Mouse (Mus musculus) thymus, postnatal 0 days (tissue): Measurements from ENCODE around the gene Irgc1. TPM values are rescaled to one million over a fixed set of nuclear protein-coding genes. Genes with fewer than 3 reads are reported as not detected.
"Not testable (repeated sequence)": the region's sequence is repeated elsewhere in the genome, so short reads cannot be mapped to it uniquely, and the experiment has no call there.

Experiments used
- DNase-seq: peaks from one replicate; pipeline ENCODE4 v3.0.0-alpha.2; 2015; ENCODE audit warnings: low spot score
- polyA plus RNA-seq: library from polyadenylated mRNA; unstranded; fragments of >200 nt; fragmentation: Nextera tagmentation; extraction: Ambion mirVana; gene quantifications from 2 replicates; pipeline ENCODE4 v1.2.1, GENCODE M21; 2015

Irgc1 gene
- polyA plus RNA-seq, 1 experiment from 2014 or later, result 0.22 TPM

GRCm38 (mm10) chr7:24400489-24400888 is 51.6 kb downstream of the Irgc1 start:
- not testable (repeated sequence) for DNase-seq

- DNase-seq, result no peak
Observed at GRCm38 (mm10) chr7:24400082-24400452, 52.0 kb downstream of the Irgc1 start.

- DNase-seq, result peak; percentile 100
Observed at GRCm38 (mm10) chr7:24399256-24400081, 52.6 kb downstream of the Irgc1 start, which contains the start of gene Smg9. TSS of gene Smg9 (plus strand) at chr7:24399619.

GRCm38 (mm10) chr7:24398364-24398913 is 53.7 kb downstream of the Irgc1 start:
- DNase-seq, result no peak

GRCm38 (mm10) chr7:24396832-24397231 is 55.3 kb downstream of the Irgc1 start:
- DNase-seq, result no peak

- DNase-seq, result peak; percentile 84
Observed at GRCm38 (mm10) chr7:24394475-24395161, 57.5 kb downstream of the Irgc1 start.

- no peak for DNase-seq
Observed at GRCm38 (mm10) chr7:24394054-24394453, 58.0 kb downstream of the Irgc1 start.

- no peak for DNase-seq
Observed at GRCm38 (mm10) chr7:24391687-24392086, 60.4 kb downstream of the Irgc1 start.

GRCm38 (mm10) chr7:24391077-24391476 is 61.0 kb downstream of the Irgc1 start:
- no peak for DNase-seq

- no peak for DNase-seq
Observed at GRCm38 (mm10) chr7:24390512-24390911, 61.6 kb downstream of the Irgc1 start.

GRCm38 (mm10) chr7:24389516-24390187 is 62.4 kb downstream of the Irgc1 start:
- no peak for DNase-seq

GRCm38 (mm10) chr7:24387059-24387556 is 65.0 kb downstream of the Irgc1 start:
- no peak for DNase-seq

- DNase-seq, result peak; percentile 81
Observed at GRCm38 (mm10) chr7:24384827-24385226, 67.3 kb downstream of the Irgc1 start.

- no peak for DNase-seq
Observed at GRCm38 (mm10) chr7:24384070-24384469, 68.0 kb downstream of the Irgc1 start.

- DNase-seq, result no peak
Observed at GRCm38 (mm10) chr7:24382730-24383372, 69.2 kb downstream of the Irgc1 start.

Other genes starting within 250 kb of the Irgc1 start
- gene Zfp111, start 240.9 kb downstream of the Irgc1 start, polyA plus RNA-seq, result 1.9 and 3.0 TPM in 2 replicates
- gene Zfp109, start 214.7 kb downstream of the Irgc1 start, polyA plus RNA-seq, result 1.7 and 2.4 TPM in 2 replicates
- gene Zfp108, start 197.5 kb downstream of the Irgc1 start, polyA plus RNA-seq, result 0.85 and 0.89 TPM in 2 replicates
- 3.9 and 5.0 TPM in 2 replicates for gene Zfp93, start 181.9 kb downstream of the Irgc1 start, polyA plus RNA-seq
- 26.2 and 26.8 TPM in 2 replicates for gene Zfp61, start 151.1 kb downstream of the Irgc1 start, polyA plus RNA-seq
- gene Zfp94, start 135.6 kb downstream of the Irgc1 start, polyA plus RNA-seq, result 4.6 and 5.5 TPM in 2 replicates
- not detected in 2 replicates for gene Tescl, start 118.4 kb downstream of the Irgc1 start, polyA plus RNA-seq
- gene Lypd5, start 103.1 kb downstream of the Irgc1 start, polyA plus RNA-seq, result 0.05 TPM in 1 of 2 replicates, not detected in the other
- 105 and 120 TPM in 2 replicates for gene Kcnn4, start 82.0 kb downstream of the Irgc1 start, polyA plus RNA-seq
- 30.2 and 33.3 TPM in 2 replicates for gene Smg9, start 52.7 kb downstream of the Irgc1 start, polyA plus RNA-seq
- 3.0 and 3.4 TPM in 2 replicates for gene Plaur, start 10.2 kb upstream of the Irgc1 start, polyA plus RNA-seq
- gene Cadm4, start 29.7 kb upstream of the Irgc1 start, polyA plus RNA-seq, result 0.71 and 0.83 TPM in 2 replicates
- gene Zfp428, start 54.7 kb upstream of the Irgc1 start, polyA plus RNA-seq, result 16.5 and 16.7 TPM in 2 replicates
- 0.07 TPM in 1 of 2 replicates, not detected in the other for gene AC161166.1, start 60.2 kb upstream of the Irgc1 start, polyA plus RNA-seq
- gene Irgq, start 78.4 kb upstream of the Irgc1 start, polyA plus RNA-seq, result 5.5 and 5.7 TPM in 2 replicates
- 1.8 and 2.4 TPM in 2 replicates for gene Pinlyp, start 93.8 kb upstream of the Irgc1 start, polyA plus RNA-seq
- gene Xrcc1, start 94.0 kb upstream of the Irgc1 start, polyA plus RNA-seq, result 61.0 and 66.5 TPM in 2 replicates
- 39.2 and 39.9 TPM in 2 replicates for gene Ethe1, start 135.2 kb upstream of the Irgc1 start, polyA plus RNA-seq
- 0.48 and 0.71 TPM in 2 replicates for gene Zfp575, start 135.3 kb upstream of the Irgc1 start, polyA plus RNA-seq
- gene Phldb3, start 158.5 kb upstream of the Irgc1 start, polyA plus RNA-seq, result 0.47 and 0.73 TPM in 2 replicates
- gene Lypd3, start 184.3 kb upstream of the Irgc1 start, polyA plus RNA-seq, result 1.8 and 2.2 TPM in 2 replicates
- not detected in 2 replicates for gene Tex101, start 224.4 kb upstream of the Irgc1 start, polyA plus RNA-seq